Mouse (Mus musculus) neural tube, embryonic 15.5 days (tissue): ENCODE results near the gene Top2b. TPM values are rescaled to one million over a fixed set of nuclear protein-coding genes. Genes with fewer than 3 reads are reported as not detected.
A peak's percentile ranks its signal among the peaks of the same experiment; 100 is the strongest.

Experiments used
- ATAC-seq: fragments of 200-750 bp; cut with Nextera tagmentation; 2 replicates; pipeline ENCODE4 v1.8.0; 2017; ENCODE audit warnings: mild to moderate bottlenecking, moderate TSS enrichment, moderate library complexity; ENCODE audit not compliant: low FRiP score
- H3K27ac ChIP-seq: fragments of 300-500 bp; sonication (generic); replicated peaks from 2 replicates; pipeline ENCODE4 v1.5.1; 2015; ENCODE audit warnings: mild to moderate bottlenecking, inconsistent platforms
- H3K27me3 ChIP-seq: fragments of 300-500 bp; sonication (generic); replicated peaks from 2 replicates; pipeline ENCODE4 v1.6.1; 2015; ENCODE audit warnings: inconsistent platforms
- H3K36me3 ChIP-seq: fragments of 300-500 bp; sonication (generic); 2 replicates; pipeline ENCODE4 v1.6.1; 2015; ENCODE audit warnings: inconsistent platforms
- H3K4me1 ChIP-seq: fragments of 300-500 bp; sonication (generic); 2 replicates; pipeline ENCODE4 v1.6.1; 2015; ENCODE audit warnings: inconsistent platforms
- H3K4me2 ChIP-seq: fragments of 300-500 bp; sonication (generic); 2 replicates; pipeline ENCODE4 v1.6.1; 2015; ENCODE audit warnings: inconsistent platforms, mild to moderate bottlenecking, moderate library complexity
- H3K4me3 ChIP-seq: fragments of 300-500 bp; sonication (generic); replicated peaks from 2 replicates; pipeline ENCODE4 v1.5.1; 2015; ENCODE audit warnings: mild to moderate bottlenecking, inconsistent platforms
- H3K9ac ChIP-seq: fragments of 300-500 bp; sonication (generic); replicated peaks from 2 replicates; pipeline ENCODE4 v1.6.1; 2015; ENCODE audit warnings: mild to moderate bottlenecking, inconsistent platforms
- H3K9me3 ChIP-seq: fragments of 300-500 bp; sonication (generic); replicated peaks from 2 replicates; pipeline ENCODE4 v1.6.1; 2016; ENCODE audit warnings: inconsistent platforms
- WGBS: fragments of 180-500 bp; shearing (Covaris S2); methylation state at CpG from one replicate; pipeline ENCODE4 v1.1.7; 2015; ENCODE audit warnings: mixed read lengths; 5-methylcytosine and 5-hydroxymethylcytosine counted together
- polyA plus RNA-seq: library from polyadenylated mRNA; unstranded; fragments of >200 nt; fragmentation: Nextera tagmentation; extraction: Ambion mirVana; gene quantifications from 2 replicates; pipeline ENCODE4 v1.2.1, GENCODE M21; 2015

The Top2b gene
- polyA plus RNA-seq = 57.7 and 60.3 TPM in 2 replicates

DNA sequence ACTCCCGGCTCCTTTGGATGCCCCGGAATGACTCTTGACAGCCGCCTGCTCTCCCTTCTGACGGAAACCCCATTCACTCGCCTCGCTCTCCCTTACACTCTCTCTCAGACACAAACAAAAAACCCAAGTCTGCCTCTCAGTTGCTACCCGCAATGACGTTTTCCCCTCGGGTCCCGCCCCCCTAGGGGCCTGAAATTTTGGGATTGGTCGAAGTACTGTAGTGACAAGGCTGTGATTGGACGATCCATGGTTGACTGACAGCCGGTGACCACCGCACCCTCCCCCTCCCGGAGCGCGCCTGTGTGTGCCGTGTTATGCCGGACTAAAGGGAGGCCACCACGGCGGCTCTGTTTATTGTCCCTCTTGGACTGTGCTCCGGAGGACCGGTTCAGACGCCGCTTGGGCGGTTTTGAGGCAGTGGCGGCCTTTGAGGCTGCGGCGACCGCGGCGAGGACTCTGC lies at the start of gene Top2b:
Top2b (plus strand) TSS at position 302 of the 460 bp plus-strand sequence.
- no peaks in the 10 kb centered on the region for H3K9me3 ChIP-seq
- under 1% methylated on average over 32 of the region's 32 CpGs for WGBS
- ATAC-seq = peak; percentile 99
- H3K36me3 ChIP-seq = no peaks in the 10 kb centered on the region
- H3K27me3 ChIP-seq = no peaks in the 10 kb centered on the region
- H3K4me1 ChIP-seq = peaks cover 25% of the 10 kb centered on the region
- peak within 1 kb of the TSS; percentile 55 for H3K4me3 ChIP-seq
- peak within 1 kb of the TSS; percentile 92 for H3K9ac ChIP-seq
- peak within 1 kb of the TSS; percentile 67 for H3K4me2 ChIP-seq
- peak within 1 kb of the TSS; percentile 99 for H3K27ac ChIP-seq

DNA sequence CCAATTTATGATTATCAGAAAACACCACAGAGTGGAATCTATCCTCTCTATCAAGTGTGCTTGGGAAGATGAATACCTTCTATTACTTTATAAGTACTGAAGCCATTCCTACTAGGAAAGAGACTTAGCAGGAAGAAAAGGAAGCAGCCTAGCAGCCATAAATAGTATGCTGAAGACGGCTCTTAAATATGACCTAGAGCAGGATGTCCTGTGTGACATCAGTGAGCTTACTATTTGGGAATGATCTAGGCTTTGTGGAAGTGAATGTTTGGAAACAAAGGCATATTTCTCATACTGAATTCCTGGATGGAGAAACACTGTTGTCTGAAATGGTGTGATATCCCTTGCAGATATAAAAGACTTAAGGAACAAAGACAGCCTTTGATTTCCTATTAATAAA lies 48.3 kb upstream of the Top2b start:
- Histone ChIP-seq H3K27ac (no peak overlapping the region), H3K36me3 (no peaks in the 10 kb centered on the region), H3K4me1 (0 out of 2 replicates have a peak, but pooled peaks cover 4% of the 10 kb centered on the region), H3K9me3 (no peaks in the 10 kb centered on the region), H3K4me2 (no peak overlapping the region), H3K27me3 (no peaks in the 10 kb centered on the region), H3K9ac (no peak overlapping the region), H3K4me3 (no peak overlapping the region)
- ATAC-seq = no peak
- WGBS = 84% methylated on average over 1 of the region's 1 CpGs

GRCm38 (mm10) chr14:16319818-16320217 lies 45.2 kb upstream of the Top2b start:
- ATAC-seq = no peak
- no peak overlapping the region for H3K27ac ChIP-seq
- no peak overlapping the region for H3K4me3 ChIP-seq
- H3K9me3 ChIP-seq = no peaks in the 10 kb centered on the region
- 82% methylated on average over 2 of the region's 2 CpGs for WGBS
- H3K36me3 ChIP-seq = no peaks in the 10 kb centered on the region
- no peak overlapping the region for H3K4me2 ChIP-seq
- H3K9ac ChIP-seq = no peak overlapping the region
- H3K27me3 ChIP-seq = no peaks in the 10 kb centered on the region
- no peaks in the 10 kb centered on the region for H3K4me1 ChIP-seq

GRCm38 (mm10) chr14:16324394-16324793 lies 40.6 kb upstream of the Top2b start:
- Histone ChIP-seq H3K4me1 (0 out of 2 replicates have a peak, but pooled peaks cover 3% of the 10 kb centered on the region), H3K36me3 (no peaks in the 10 kb centered on the region), H3K4me3 (no peak overlapping the region), H3K27me3 (no peaks in the 10 kb centered on the region), H3K27ac (no peak overlapping the region), H3K9me3 (no peaks in the 10 kb centered on the region), H3K9ac (no peak overlapping the region), H3K4me2 (no peak overlapping the region)
- WGBS = 87% methylated on average over 4 of the region's 4 CpGs
- ATAC-seq = no peak

- Histone ChIP-seq H3K9ac (no peak overlapping the region), H3K27ac (no peak overlapping the region), H3K4me3 (no peak overlapping the region), H3K4me2 (no peak overlapping the region), H3K9me3 (no peaks in the 10 kb centered on the region), H3K4me1 (0 out of 2 replicates have a peak, but pooled peaks cover 3% of the 10 kb centered on the region), H3K36me3 (no peaks in the 10 kb centered on the region), H3K27me3 (no peaks in the 10 kb centered on the region)
- WGBS = 56% methylated on average over 1 of the region's 1 CpGs
- no peak for ATAC-seq
Measured at GRCm38 (mm10) chr14:16325208-16325607, 39.8 kb upstream of the Top2b start.

- H3K27ac ChIP-seq = no peak overlapping the region
- H3K4me3 ChIP-seq = no peak overlapping the region
- no peak overlapping the region for H3K9ac ChIP-seq
- H3K27me3 ChIP-seq = no peaks in the 10 kb centered on the region
- H3K4me1 ChIP-seq = 0 out of 2 replicates have a peak, but pooled peaks cover 3% of the 10 kb centered on the region
- no peak overlapping the region for H3K4me2 ChIP-seq
- H3K36me3 ChIP-seq = no peaks in the 10 kb centered on the region
- no peaks in the 10 kb centered on the region for H3K9me3 ChIP-seq
- WGBS = 7% methylated on average over 2 of the region's 2 CpGs
- ATAC-seq = 0 out of 2 replicates have a peak, but pooled peaks have one; percentile 14
Measured at GRCm38 (mm10) chr14:16328531-16328930, 36.4 kb upstream of the Top2b start.

DNA sequence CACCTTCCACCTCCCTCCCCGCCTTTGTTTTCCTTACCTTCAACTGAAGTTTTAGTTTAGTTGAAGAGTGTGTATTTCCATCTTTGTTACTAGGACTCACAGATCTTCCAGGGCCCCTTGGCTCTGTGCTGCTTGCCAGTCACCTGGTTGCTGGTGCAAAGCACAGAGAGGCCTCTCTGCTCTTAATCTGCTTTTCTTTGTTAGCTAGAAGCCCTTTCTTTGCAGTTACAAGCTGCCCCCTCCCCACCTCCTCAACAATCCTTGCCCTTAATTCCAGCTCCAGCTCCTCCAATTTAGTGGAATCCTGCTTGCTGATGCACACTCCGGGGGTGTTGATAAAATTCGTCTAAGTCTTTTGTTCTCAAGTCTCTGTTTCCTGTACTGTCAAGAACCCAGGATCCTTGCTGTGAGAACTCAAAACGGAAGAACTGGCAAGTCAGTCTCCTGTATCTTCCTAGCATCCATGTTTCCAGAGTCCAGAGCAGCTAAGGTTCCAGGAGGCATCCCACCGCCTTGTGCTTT lies 36.0 kb upstream of the Top2b start:
- no peaks in the 10 kb centered on the region for H3K27me3 ChIP-seq
- no peak overlapping the region for H3K9ac ChIP-seq
- H3K4me3 ChIP-seq = no peak overlapping the region
- no peaks in the 10 kb centered on the region for H3K9me3 ChIP-seq
- 0 out of 2 replicates have a peak, but pooled peaks cover 3% of the 10 kb centered on the region for H3K4me1 ChIP-seq
- no peaks in the 10 kb centered on the region for H3K36me3 ChIP-seq
- H3K4me2 ChIP-seq = no peak overlapping the region
- no peak for ATAC-seq
- 43% methylated on average over 5 of the region's 5 CpGs for WGBS
- no peak overlapping the region for H3K27ac ChIP-seq

DNA sequence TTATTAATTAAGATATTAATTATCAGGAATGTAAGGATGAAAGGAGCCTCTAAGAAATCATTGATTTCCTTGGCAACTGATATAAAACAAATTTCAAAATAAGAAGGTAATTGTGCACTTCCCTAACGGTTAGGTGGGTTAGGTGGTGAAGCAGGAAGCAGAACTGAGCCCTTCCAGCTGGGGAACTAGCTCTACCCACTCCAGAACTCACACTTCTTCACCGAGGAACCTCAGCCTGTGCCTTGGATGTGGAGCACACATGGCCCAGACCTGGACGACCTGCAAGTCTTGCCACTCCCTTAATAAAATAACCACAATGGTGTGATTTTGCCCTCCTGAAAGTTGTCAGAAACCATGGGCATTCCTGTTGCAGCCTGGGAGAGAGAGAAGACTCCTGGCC lies 35.2 kb upstream of the Top2b start:
- no peak overlapping the region for H3K27ac ChIP-seq
- WGBS = 78% methylated on average over 3 of the region's 3 CpGs
- H3K4me3 ChIP-seq = no peak overlapping the region
- 0 out of 2 replicates have a peak, but pooled peaks cover 3% of the 10 kb centered on the region for H3K4me1 ChIP-seq
- H3K9me3 ChIP-seq = no peaks in the 10 kb centered on the region
- no peak overlapping the region for H3K9ac ChIP-seq
- ATAC-seq = no peak
- H3K4me2 ChIP-seq = no peak overlapping the region
- H3K27me3 ChIP-seq = no peaks in the 10 kb centered on the region
- H3K36me3 ChIP-seq = no peaks in the 10 kb centered on the region

DNA sequence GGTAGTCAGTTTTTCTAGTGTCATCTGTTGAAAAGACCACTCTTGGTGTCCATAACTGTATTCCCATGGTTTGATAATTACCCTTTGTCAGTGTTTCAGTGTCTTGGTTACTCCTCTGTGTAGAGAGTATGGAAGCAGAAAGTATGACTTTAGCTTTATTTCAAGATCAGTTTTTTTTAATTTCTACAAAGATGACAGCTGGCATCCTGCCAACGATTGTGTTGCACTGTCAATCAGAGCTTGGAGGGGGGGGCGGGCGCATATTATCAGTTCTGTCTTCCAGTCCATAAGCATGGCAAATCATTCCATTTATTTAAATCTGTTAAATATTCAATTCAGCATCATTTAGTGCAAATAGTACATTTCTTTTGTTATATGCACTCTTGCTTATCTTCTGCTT lies 30.7 kb upstream of the Top2b start:
- 92% methylated on average over 3 of the region's 3 CpGs for WGBS
- H3K27me3 ChIP-seq = no peaks in the 10 kb centered on the region

DNA sequence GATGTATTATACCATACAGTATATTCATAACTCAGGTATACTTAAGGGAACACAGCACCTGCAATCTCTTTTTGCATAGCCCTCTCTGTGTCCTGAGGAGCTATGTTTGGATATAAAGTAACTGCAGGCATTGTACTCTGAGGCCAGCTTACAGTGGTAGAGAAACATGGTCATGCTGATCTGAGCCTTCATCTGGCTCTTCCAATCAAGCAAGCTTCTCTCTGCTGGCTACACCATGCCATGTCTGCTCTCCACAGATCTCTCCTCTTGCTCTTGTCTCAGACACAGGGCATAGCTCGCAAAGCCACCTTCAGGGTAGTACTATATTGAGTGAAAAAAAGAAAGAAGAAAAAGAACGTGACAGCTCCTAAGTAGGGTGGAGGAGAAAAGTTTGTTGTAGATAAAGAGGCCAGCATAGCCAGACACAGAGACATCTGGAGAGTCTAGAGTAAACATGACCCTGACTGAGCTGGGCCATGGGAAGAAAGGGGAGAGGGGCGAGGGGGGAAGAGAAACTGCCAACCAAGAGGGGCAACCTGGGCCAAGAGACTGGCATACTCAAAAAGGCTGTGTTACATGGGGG lies 29.1 kb upstream of the Top2b start:
- Histone ChIP-seq H3K4me2 (no peak overlapping the region), H3K4me1 (no peaks in the 10 kb centered on the region), H3K9ac (no peak overlapping the region), H3K27me3 (no peaks in the 10 kb centered on the region), H3K36me3 (no peaks in the 10 kb centered on the region), H3K27ac (no peak overlapping the region), H3K4me3 (no peak overlapping the region), H3K9me3 (no peaks in the 10 kb centered on the region)
- 77% methylated on average over 3 of the region's 3 CpGs for WGBS
- ATAC-seq = no peak

More for the DNA sequence above, 30.7 kb upstream of the Top2b start:
- no peaks in the 10 kb centered on the region for H3K9me3 ChIP-seq
- H3K27ac ChIP-seq = no peak overlapping the region
- H3K36me3 ChIP-seq = no peaks in the 10 kb centered on the region
- H3K9ac ChIP-seq = no peak overlapping the region
- no peaks in the 10 kb centered on the region for H3K4me1 ChIP-seq
- no peak for ATAC-seq
- H3K4me3 ChIP-seq = no peak overlapping the region
- no peak overlapping the region for H3K4me2 ChIP-seq

DNA sequence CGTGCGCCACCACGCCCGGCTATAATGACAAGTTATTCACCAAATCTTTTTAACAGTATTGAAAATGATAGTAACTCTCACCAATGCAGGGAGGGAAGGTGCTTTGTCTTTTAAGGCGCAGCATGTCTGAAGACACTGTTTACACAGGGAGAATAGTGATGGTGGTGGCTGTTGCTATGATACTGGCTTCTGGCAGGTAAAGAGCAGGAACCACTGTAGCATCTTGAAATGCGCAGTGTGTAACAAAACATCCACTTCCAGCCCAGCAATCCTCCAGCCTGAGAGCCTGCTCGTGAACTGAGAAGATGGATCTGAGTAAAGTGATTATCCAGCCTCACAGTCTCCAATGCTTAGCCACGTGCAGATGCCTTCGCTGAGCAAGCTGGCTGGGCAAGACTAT lies 17.5 kb upstream of the Top2b start:
- Histone ChIP-seq H3K4me3 (no peak overlapping the region), H3K9ac (no peak overlapping the region), H3K9me3 (no peaks in the 10 kb centered on the region), H3K27me3 (no peaks in the 10 kb centered on the region), H3K4me2 (no peak overlapping the region), H3K36me3 (no peaks in the 10 kb centered on the region), H3K27ac (no peak overlapping the region), H3K4me1 (no peaks in the 10 kb centered on the region)
- WGBS = 77% methylated on average over 9 of the region's 9 CpGs
- no peak for ATAC-seq

GRCm38 (mm10) chr14:16359704-16360103 lies 5.3 kb upstream of the Top2b start:
- Histone ChIP-seq H3K4me1 (peaks cover 6% of the 10 kb centered on the region), H3K9me3 (no peaks in the 10 kb centered on the region), H3K4me2 (no peak overlapping the region), H3K27ac (no peak overlapping the region), H3K4me3 (no peak overlapping the region), H3K36me3 (no peaks in the 10 kb centered on the region), H3K27me3 (no peaks in the 10 kb centered on the region), H3K9ac (no peak overlapping the region)
- ATAC-seq = no peak
- WGBS = 70% methylated on average over 1 of the region's 1 CpGs
